Mouse (Mus musculus): ENCODE results near the gene Gstp3. TPM values are rescaled to one million over a fixed set of nuclear protein-coding genes. Genes with fewer than 3 reads are reported as not detected.

Gene Gstp3
- total RNA-seq, 1 experiment from 2014 or later = 5.8 TPM

DNA sequence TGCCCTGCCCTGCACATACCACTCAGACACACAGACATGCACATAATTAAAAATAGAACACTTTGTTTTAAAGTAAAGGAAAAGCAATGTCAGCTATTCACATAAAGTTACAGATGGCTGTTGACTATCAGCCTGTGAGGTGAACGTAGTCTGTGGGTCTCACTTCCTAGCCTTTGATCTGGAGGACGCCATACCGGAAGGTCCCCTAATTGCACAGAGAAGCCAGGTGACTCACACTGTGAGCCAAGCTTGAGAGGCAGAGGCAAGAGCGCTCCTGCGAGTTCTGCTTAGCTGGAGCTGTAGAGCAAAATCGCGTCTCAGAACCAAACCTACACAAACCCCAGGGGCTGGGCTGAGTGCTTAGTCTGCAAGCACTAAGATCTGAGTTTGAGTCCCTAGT, 34.4 kb upstream of the Gstp3 start:
- no peak for ATAC-seq (replicated peaks; ENCODE audit: insufficient number of reproducible peaks, low FRiP score, low TSS enrichment, poor library complexity, severe bottlenecking)

DNA sequence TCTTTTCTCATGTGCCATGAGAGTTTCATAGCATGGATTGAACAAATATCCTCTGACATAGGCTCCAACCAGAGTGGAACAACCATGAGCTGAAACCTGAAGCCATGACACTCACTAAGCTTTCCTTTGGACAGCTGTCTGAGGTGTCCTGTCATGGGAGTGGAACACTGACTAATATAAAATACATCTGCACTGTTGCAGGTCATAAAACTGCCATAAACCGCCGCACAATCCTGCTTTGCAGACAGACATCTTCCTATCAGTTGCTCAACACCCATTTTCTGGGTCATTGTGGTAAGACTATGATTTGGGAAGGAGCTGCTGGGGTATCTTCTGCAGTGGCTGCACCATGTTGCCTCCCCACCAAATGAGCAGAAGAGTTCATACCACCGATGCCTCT, 33.4 kb upstream of the Gstp3 start:
- ATAC-seq (replicated peaks; ENCODE audit: insufficient number of reproducible peaks, low FRiP score, low TSS enrichment, poor library complexity, severe bottlenecking) = no peak

DNA sequence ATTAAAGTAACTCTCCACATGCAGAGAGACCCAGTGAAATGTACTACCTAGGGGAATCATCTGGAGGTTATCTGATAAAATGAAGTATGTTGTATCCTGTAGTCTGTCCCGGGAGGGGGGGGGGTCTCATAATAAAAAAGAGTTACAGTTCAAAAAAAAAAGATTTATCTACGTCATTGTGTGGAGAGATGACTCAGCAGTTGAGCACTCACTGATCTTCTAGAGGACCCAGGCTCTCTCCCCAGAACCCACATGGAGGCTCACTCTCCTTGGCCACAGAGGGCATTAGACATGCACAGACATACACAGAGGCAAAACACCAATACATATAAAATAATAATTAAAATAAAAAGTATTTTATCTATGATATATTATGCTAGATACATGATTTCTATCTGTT, 32.0 kb upstream of the Gstp3 start:
- no peak for ATAC-seq (replicated peaks; ENCODE audit: insufficient number of reproducible peaks, low FRiP score, low TSS enrichment, poor library complexity, severe bottlenecking)

DNA sequence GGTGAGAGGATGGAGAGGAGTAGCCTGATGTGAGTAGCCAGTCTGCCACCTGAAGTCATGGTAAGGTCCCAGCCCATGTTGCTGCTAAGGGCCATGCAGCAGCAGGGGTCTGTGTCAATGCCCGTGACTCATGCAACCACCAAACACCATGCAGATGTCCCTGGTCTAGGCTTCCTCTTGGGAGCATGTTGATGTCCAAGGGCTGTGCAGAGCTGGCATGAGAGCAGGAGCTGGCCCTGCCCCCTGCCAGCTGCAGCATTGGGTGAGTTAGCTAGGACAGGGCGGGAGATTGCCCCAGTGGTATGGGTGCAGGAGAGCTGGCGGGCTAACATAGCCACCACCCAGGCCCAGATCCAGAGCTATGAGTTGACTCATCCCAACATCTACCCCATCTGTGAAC, 31.1 kb upstream of the Gstp3 start:
- ATAC-seq (replicated peaks; ENCODE audit: insufficient number of reproducible peaks, low FRiP score, low TSS enrichment, poor library complexity, severe bottlenecking) = no peak; the same call in 1 of the 2 replicates

DNA sequence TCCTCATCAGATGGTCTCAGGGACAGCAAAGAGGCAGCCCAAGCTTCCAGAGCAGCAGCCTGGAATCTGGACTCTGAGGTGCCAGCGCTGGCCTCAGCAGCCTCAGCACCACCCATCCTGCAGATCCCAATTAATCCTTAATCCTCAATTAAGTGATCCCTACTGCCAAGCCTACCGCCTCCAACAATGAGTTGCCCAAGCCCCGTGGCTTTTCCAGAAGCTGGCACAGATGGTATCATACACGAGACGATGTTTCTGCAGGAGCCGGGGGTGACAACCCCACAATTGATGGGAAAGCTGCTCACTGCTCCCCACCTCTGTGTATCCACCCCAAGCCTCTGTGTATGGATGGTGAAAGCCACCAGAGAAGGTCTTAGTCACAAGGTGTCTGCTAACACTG, 29.8 kb upstream of the Gstp3 start:
- ATAC-seq (replicated peaks; ENCODE audit: insufficient number of reproducible peaks, low FRiP score, low TSS enrichment, poor library complexity, severe bottlenecking) = no peak

DNA sequence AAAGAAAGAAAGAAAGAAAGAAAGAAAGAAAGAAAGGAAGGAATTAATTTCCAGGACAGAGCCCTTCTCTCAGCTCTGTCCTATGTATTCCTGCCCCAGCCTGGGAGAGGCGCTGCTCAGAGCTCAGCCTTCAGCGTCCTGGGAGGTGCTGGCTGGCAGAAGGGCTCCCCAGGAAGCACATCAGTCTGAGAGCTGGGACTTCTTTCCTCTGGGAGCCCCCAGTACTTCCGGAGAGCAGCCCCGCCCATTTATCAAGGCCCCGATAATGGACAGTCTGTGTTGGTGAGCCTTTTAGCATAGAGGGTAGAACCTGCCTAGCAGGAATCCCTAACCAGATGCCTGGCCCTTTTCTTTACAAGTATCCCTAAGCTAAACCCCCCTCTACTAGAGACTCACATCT, 28.8 kb upstream of the Gstp3 start:
- no peak for ATAC-seq (replicated peaks; ENCODE audit: insufficient number of reproducible peaks, low FRiP score, low TSS enrichment, poor library complexity, severe bottlenecking)

DNA sequence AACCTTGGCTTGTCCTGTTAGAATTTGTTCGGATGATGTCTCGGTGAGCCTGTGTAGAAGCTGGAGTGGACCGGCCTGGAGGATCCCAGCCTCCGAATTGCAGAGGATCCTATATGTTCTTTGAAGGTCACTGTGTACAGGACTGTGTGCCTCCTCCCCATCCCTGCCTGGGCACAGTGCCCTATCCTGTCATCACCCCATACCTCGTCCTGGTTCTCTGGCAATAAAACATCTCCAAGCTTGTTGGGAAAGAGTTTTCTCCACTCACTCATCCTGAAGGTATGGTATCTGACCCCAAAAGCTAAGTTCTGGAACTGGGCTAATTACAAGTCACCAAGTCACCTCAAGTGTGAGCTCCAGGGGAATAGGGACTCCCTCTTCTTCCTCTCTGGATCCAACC, 27.7 kb upstream of the Gstp3 start:
- ATAC-seq (replicated peaks; ENCODE audit: insufficient number of reproducible peaks, low FRiP score, low TSS enrichment, poor library complexity, severe bottlenecking) = no peak

DNA sequence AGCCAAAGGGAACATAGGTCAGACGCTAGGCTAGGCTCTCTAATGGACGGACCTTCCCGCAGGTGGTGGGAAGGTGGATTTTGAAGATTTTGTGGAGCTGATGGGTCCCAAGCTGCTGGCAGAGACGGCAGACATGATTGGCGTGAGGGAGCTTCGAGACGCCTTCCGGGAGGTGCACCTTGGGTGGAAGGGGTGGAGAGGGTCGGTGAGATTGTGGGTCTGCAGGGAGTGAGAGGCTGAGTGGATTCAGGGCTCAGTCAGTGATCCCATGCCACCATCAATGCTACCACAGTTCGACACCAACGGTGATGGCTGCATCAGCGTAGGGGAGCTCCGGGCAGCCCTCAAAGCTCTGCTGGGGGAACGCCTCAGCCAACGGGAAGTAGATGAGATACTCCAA, 26.8 kb upstream of the Gstp3 start:
- no peak for ATAC-seq (replicated peaks; ENCODE audit: insufficient number of reproducible peaks, low FRiP score, low TSS enrichment, poor library complexity, severe bottlenecking)

DNA sequence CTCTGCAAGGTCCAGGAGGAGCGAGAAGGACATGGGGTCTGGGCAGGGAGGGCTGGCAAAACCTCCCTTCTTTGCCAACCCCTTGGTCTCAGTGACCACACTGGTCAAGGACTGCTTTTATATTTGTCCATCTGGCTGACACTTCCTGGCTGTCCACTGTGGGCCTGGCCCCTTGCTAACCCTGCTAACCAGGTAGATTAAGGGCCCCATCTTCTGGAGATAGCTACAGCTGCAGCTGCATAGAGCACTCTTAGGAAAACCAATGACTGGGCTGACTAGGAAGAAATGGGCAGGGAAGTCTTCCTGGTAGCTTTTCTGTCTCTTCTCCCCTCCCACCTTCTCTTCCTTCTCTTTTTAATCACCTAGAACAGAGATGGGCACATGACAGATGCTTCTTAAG, 25.6 kb upstream of the Gstp3 start:
- no peak for ATAC-seq (replicated peaks; ENCODE audit: insufficient number of reproducible peaks, low FRiP score, low TSS enrichment, poor library complexity, severe bottlenecking)

DNA sequence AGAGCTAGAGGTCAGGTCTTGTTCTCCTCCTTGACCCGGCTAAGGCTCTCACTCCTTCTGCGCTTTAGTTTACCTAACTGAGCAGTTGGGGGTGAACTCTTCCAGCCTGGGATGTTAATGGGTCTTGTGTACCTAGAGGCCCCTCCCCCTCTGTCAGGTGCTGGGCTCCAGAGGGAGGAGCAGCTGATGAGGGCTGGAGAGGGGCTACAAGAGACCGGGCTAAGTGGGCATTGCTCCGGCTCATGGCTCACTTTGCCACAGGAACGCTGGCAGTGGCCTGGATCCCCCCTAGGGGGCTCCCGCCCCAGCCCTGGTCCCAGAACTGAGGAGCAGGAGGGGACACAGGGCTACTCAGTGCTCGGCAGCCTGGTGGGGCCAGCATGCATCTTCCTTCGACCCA, 24.5 kb upstream of the Gstp3 start:
- no peak for ATAC-seq (replicated peaks; ENCODE audit: insufficient number of reproducible peaks, low FRiP score, low TSS enrichment, poor library complexity, severe bottlenecking)

DNA sequence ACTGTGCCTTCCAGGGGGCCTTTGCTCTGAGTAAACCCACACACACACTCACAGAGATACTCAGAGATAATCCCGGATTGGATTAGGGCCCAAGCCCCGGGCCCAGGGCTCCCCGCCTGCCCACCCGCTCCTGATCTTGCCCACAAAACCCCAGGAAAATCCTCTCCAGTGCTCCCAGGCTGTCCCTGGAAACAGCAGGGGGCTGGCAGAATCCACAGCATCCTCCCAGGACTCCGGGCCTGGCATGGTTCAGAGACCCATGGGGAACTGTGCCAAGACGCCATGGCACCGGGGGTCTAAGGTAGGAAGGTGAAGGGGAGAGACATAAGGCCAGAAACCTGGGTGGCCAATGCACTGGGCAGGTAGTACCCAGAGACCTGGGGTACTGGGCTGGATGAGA, 23.9 kb upstream of the Gstp3 start:
- no peak for ATAC-seq (replicated peaks; ENCODE audit: insufficient number of reproducible peaks, low FRiP score, low TSS enrichment, poor library complexity, severe bottlenecking)

DNA sequence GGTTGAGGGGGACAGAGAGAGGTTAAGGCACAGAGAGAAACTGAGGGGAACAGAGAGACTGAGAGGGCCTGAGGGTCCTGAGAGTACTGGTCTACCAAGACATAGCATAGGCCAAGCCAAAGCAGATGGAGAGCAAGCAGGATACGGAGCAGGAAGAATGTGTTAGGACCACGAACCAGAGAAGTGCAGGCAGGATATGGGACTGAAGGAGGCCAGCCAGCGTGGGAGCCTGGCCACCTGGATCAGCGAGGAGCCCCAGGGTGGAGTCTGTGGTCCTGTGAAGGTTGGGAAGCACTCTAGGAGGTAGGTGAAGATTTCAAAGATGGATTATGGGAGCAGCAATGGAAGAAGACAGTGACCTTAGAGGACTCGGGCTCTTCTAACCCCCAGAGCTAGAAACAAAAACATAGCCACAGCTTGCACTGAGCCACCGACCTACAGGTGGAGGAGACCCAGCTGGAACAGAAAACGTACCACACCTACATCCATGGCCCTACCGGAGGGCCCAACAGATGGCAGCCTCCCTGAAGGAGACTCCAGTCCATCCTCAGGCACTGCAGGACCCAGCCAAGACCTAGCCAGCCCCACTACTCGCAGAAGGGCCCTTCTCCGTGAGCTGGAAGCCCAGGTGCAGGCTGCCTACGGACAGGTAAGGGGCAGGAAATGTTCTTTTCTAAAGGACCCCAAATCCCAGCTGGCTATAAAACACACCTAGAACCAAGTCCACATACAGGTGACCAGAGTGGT, 23.0 kb upstream of the Gstp3 start:
- no peak for ATAC-seq (replicated peaks; ENCODE audit: insufficient number of reproducible peaks, low FRiP score, low TSS enrichment, poor library complexity, severe bottlenecking)

DNA sequence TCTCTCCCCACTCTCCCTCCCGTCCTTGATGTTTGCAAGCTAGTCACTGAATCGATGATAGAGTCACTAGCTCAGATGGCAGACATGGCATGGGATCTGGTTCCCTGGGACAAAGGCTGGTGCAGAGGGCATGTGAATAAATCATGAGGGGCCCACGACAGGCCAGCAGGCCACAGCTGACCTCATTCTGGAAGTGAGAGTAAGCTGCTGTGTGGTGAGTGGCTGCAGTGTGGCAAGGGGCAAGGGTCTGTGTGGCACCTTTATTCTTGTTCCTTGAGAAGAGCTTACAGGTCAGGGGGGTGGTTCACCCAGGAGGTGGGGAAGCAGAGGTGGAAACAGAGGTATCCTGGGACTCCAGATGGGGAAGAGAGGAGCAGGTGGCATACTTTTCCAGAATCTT, 22.0 kb upstream of the Gstp3 start, which contains the start of gene Cabp2:
Gene Cabp2, plus strand, starts transcription at position 185 of the 400 bp plus-strand sequence.
- no peak for ATAC-seq (replicated peaks; ENCODE audit: insufficient number of reproducible peaks, low FRiP score, low TSS enrichment, poor library complexity, severe bottlenecking)

DNA sequence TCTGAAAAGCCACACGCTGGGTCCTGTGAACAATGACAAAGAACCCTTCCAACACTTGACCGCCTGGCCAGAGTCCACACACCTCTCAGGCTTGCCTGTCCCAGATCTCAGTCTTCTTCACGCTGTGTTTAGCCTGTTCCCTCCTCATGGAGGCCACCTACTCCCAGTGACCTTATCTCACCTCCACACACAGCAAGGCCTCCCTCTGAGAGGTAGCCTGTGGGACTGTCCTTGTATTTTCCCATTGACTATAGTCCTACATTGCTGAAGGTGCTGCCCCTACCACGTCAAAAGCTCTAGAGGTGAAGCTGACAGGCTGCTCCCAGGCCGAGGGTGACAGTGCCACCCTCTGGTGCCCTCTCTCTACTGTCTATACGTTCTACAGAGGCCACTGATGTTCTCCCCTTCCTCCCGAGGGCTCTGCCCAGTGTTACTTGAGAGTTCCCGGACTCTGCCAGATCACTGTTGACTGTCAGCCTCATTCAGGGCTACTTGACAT, 21.2 kb upstream of the Gstp3 start:
- no peak for ATAC-seq (replicated peaks; ENCODE audit: insufficient number of reproducible peaks, low FRiP score, low TSS enrichment, poor library complexity, severe bottlenecking)

DNA sequence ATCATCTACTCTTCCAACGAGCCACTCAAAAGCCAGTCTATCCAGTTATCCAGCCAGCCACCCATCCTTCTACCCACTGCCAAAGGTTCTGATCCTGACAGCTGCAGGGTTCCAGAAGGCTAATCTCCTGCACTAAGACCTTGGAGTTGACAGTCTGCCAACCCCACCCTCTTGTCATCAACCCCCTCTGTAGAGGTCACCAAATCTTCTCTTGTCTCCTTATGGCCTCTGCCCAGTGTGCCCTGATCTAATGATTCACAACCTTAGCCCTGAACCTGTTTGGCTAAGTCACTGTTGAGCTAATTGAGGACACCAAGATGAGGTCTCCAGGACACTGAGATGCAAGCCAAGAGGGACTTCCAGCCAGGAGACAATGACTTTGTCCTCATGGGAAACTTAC, 20.2 kb upstream of the Gstp3 start:
- no peak for ATAC-seq (replicated peaks; ENCODE audit: insufficient number of reproducible peaks, low FRiP score, low TSS enrichment, poor library complexity, severe bottlenecking)

DNA sequence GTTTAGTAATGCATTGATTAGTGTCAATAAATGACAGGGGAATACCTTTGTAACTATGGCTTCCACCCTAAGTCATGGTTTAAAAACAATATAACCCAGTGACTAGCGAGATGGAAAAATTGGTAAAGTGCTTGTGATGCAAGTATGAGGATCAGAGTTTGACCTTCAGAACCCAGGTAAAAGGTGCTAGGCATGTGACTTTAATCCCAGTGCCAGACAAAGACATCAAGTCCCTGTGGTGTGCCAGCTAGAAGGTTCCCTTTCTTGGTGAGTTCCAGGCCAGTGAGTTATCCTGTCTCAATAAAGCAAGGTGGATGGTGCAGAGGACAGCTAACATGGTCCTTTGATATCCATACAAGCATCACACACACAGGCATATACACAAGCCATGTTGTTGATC, 16.2 kb upstream of the Gstp3 start:
- ATAC-seq (replicated peaks; ENCODE audit: insufficient number of reproducible peaks, low FRiP score, low TSS enrichment, poor library complexity, severe bottlenecking) = no peak

DNA sequence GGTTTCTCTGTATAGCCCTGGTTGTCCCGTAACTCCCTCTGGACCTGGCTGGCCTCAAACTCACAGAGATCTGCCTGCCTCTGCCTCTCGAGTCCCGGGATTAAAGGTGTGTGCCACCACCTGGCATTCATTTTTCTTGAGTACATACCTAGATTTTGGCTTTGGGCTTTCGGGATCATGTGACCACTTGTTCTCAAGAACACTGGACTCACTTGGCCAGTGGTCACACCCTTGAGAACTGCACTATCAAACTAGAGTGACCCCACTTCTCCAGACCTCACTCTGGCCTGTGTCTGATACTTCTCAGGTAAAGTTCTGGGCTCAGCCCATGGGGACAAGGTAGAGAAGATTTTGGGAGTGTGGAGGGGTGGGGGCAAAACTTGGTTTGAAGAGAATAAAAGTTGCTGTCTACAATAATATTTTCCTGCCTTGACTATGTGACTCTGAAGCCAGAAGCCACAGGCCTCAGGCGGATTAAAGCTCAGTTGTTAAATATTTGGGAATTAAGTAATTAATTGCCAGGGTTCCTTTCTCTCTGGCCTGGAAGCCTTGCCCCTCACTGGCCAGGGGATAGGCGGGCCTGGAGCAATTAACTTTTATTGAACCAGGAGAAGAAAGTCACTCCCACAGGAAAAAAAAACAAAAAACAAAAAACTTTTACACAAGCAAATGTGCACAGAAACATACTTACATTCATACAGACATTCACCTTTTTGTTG, 13.5 kb upstream of the Gstp3 start:
- ATAC-seq (replicated peaks; ENCODE audit: insufficient number of reproducible peaks, low FRiP score, low TSS enrichment, poor library complexity, severe bottlenecking) = no peak

DNA sequence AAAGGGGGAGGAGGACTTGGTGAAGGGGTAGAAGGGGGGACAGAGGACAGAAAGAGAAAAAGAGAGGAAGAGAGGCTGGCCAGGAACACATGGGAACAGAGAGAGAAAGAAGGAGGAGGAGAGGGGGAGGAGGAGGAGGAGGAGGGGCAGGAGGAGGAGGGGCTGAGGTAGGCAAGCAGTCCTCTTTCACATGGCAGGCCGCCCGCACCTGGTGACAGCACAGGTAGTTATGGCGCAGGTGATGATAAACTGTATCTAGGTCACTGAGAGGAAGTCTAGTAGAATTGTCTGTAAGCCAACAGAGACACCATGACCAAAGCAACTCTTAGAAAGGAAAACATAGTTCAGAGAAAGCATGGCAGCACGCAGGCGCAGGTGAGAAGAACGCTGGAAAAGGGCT, 12.0 kb upstream of the Gstp3 start:
- ATAC-seq (replicated peaks; ENCODE audit: insufficient number of reproducible peaks, low FRiP score, low TSS enrichment, poor library complexity, severe bottlenecking) = no peak

DNA sequence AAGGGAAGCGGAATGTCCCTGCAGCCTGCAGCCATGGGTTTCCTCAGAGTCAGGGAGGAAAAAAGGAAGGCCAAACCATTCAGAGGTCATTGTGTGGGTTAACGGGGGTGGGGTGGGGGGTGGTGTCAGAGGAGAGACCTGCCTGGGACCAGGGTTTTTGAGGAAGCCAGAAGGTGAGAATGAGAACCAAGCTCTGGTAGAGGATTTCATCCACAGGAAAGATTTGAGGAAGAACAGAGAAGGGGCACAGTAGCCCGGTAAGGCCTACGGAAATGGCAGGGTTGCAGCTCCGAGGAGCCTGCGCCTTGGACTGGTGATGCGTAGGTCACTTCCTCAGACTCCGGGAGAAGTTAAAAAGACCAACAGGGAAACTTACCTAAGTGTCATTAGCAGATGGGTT, 11.4 kb upstream of the Gstp3 start:
- ATAC-seq (replicated peaks; ENCODE audit: insufficient number of reproducible peaks, low FRiP score, low TSS enrichment, poor library complexity, severe bottlenecking) = peak; percentile 82

DNA sequence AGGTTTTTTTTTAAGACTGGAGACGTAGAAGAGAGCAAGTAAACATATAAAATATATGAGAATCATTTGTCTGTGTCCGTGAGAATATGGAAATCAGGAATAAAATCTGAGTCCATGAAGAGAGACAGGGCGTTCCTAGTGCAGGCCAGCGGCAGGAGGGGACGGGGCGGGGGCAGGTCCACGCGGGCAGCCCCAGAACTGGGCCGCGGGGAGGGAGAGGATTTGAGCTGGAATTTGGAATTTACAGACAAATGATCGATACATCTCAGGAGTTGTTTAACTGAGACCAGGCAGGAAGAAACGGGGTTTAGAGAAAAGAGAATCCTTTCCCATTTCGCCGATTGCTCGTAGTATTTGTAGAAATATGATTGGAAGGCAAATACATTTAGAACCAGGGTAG, 10.9 kb upstream of the Gstp3 start:
- no peak for ATAC-seq (replicated peaks; ENCODE audit: insufficient number of reproducible peaks, low FRiP score, low TSS enrichment, poor library complexity, severe bottlenecking)

All from monocyte, adult 5-6 weeks (primary cell).